Mouse (Mus musculus) liver, embryonic 11.5 days (tissue): ENCODE measurements around the gene Pcgf1. TPM values are rescaled to one million over a fixed set of nuclear protein-coding genes. Genes with fewer than 3 reads are reported as not detected.

Source experiments
- ATAC-seq: fragments of 200-750 bp; cut with Nextera tagmentation; replicated peaks from 2 replicates; pipeline ENCODE4 v1.8.0; 2017; ENCODE audit warnings: moderate number of reproducible peaks, mild to moderate bottlenecking, moderate TSS enrichment, moderate library complexity; ENCODE audit not compliant: low FRiP score
- DNase-seq: peaks from one replicate; pipeline ENCODE4 v3.0.0-alpha.2; 2017; ENCODE audit warnings: low spot score
- H3K27ac ChIP-seq: fragments of 300-500 bp; sonication (generic); 2 replicates; pipeline ENCODE4 v1.5.1; 2014; ENCODE audit warnings: mild to moderate bottlenecking, low read depth, low read length, control low read depth
- H3K27me3 ChIP-seq: fragments of 300-500 bp; sonication (generic); replicated peaks from 2 replicates; pipeline ENCODE4 v1.6.1; 2014; ENCODE audit warnings: low read length, mixed read lengths; ENCODE audit not compliant: control insufficient read depth, insufficient read depth
- H3K36me3 ChIP-seq: fragments of 300-500 bp; sonication (generic); 2 replicates; pipeline ENCODE4 v1.6.1; 2014; ENCODE audit warnings: mild to moderate bottlenecking, low read length, moderate library complexity, mixed read lengths; ENCODE audit not compliant: control insufficient read depth, insufficient read depth
- H3K4me1 ChIP-seq: fragments of 300-500 bp; sonication (generic); replicated peaks from 2 replicates; pipeline ENCODE4 v1.6.1; 2014; ENCODE audit warnings: low read length, mixed read lengths; ENCODE audit not compliant: control insufficient read depth, insufficient read depth
- H3K4me2 ChIP-seq: fragments of 300-500 bp; sonication (generic); 2 replicates; pipeline ENCODE4 v1.6.1; 2014; ENCODE audit warnings: mild to moderate bottlenecking, control low read depth, moderate library complexity
- H3K4me3 ChIP-seq: fragments of 300-500 bp; sonication (generic); 2 replicates; pipeline ENCODE4 v1.5.1; 2014; ENCODE audit warnings: low read depth, low read length, control low read depth
- H3K9ac ChIP-seq: fragments of 300-500 bp; sonication (generic); 2 replicates; pipeline ENCODE4 v1.6.1; 2014; ENCODE audit warnings: low read depth, low read length, control low read depth
- H3K9me3 ChIP-seq: fragments of 300-500 bp; sonication (generic); 2 replicates; pipeline ENCODE4 v1.6.1; 2016; ENCODE audit warnings: low read length, inconsistent platforms, mixed read lengths; ENCODE audit not compliant: control insufficient read depth
- WGBS: fragments of 180-500 bp; shearing (Covaris S2); extraction: QIAGEN DNeasy Blood & Tissue Kit; methylation state at CpG from one replicate; pipeline ENCODE4 v1.1.7; 2014; 5-methylcytosine and 5-hydroxymethylcytosine counted together
- polyA plus RNA-seq: library from polyadenylated mRNA; unstranded; fragments of >200 nt; fragmentation: Nextera tagmentation; extraction: Ambion mirVana; gene quantifications from 2 replicates; pipeline ENCODE4 v1.2.1, GENCODE M21; 2014

The Pcgf1 gene
- polyA plus RNA-seq = 25.0 and 27.8 TPM in 2 replicates

DNA sequence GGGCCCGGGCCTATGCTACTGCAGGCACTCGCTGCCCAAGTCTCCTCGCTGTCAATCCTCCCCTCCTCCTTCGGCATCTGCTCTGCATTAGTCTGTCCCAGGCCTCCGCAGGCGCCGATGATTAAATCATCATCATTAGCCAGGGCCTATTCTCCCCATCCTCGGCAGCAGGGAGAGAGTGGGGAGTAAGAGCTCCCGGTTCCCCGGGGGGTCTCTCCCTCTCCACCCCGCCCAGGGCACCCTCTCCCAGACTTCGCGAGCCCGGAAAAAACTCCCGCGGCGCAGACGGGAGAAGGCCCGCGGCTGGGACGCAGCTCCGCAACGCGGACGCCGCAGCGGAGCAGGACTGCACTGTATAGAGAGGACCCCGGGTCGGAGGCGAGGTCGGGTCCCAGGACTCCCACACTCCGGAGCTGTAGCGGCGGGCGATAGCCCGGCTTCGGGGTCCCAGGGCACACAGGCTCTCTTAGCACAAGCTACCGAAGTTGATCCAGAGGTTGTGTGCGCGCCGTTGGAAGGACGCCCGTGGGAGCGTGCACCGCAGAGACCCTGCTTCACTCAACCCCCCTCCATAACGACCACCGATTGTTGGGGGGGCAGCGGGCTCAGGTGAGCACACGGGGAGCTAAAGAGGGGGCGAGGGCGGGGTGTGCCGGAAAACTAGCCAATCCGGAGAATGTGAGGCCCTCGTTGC lies at the start of gene Pcgf1:
Pcgf1 (plus strand) TSS at position 240 of the 694 bp plus-strand sequence.
- DNase-seq (no peak), ATAC-seq (peak; percentile 59)
- WGBS = under 1% methylated on average over 54 of the region's 54 CpGs
- Histone ChIP-seq H3K4me1 (peaks cover 5% of the 10 kb centered on the region), H3K27ac (peak within 1 kb of the TSS; percentile 81), H3K36me3 (peaks cover 12% of the 10 kb centered on the region; the same call in 1 of the 2 replicates), H3K9ac (peak within 1 kb of the TSS; percentile 79), H3K4me3 (peak within 1 kb of the TSS; percentile 76), H3K27me3 (peaks cover 38% of the 10 kb centered on the region), H3K9me3 (no peaks in the 10 kb centered on the region), H3K4me2 (peak within 1 kb of the TSS; percentile 96)

DNA sequence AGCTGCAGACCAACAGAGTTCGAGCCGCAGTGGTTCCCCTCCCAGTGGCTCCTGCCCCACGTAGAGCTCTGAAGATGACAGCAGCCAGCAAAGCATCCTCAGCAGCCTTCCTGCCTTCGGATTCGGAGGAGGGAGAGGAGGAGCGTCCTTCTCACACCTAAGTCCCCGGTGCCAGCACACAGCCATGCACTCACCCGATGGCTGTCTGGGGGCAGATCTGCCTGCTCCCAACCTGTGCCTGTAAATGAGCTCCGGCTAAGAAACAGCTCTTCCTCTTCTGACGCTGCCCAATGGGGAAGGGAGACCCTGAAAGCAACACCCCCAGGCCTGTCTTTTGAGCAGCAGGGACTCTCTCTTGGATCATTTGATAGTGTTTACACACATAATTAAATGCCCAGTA lies 47.9 kb upstream of the Pcgf1 start:
- Histone ChIP-seq H3K4me1 (peaks cover 18% of the 10 kb centered on the region), H3K4me3 (no peak overlapping the region), H3K9ac (no peak overlapping the region), H3K9me3 (no peaks in the 10 kb centered on the region), H3K27ac (no peak overlapping the region), H3K27me3 (peaks cover 23% of the 10 kb centered on the region), H3K4me2 (no peak overlapping the region), H3K36me3 (no peaks in the 10 kb centered on the region)
- ATAC-seq = no peak
- DNase-seq = no peak
- 45% methylated on average over 10 of the region's 10 CpGs for WGBS

DNA sequence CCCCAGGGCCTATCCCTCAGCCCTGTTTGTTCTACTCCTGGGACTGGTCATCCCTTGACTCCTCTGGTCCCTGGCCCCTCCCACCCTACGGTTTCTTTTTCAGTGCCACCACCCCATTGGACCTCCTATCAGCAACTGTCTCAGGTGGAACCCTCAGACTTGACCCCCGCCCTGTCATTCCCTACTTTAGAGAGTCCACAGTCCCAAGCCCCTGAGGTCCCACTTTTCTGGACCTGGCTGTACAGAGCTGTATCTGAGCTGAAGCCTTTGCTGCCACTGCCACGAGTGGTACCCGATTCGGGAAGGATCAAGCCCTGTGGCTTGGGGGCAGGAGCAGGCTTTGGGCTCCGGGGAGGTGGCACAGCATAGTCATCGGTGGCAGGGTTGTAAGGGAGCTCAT lies 46.6 kb upstream of the Pcgf1 start:
- Histone ChIP-seq H3K27me3 (peaks cover 29% of the 10 kb centered on the region), H3K4me2 (no peak overlapping the region), H3K4me3 (no peak overlapping the region), H3K9me3 (no peaks in the 10 kb centered on the region), H3K9ac (no peak overlapping the region), H3K27ac (no peak overlapping the region), H3K4me1 (peaks cover 18% of the 10 kb centered on the region), H3K36me3 (no peaks in the 10 kb centered on the region)
- ATAC-seq = no peak
- DNase-seq = no peak
- WGBS = 78% methylated on average over 7 of the region's 7 CpGs

DNA sequence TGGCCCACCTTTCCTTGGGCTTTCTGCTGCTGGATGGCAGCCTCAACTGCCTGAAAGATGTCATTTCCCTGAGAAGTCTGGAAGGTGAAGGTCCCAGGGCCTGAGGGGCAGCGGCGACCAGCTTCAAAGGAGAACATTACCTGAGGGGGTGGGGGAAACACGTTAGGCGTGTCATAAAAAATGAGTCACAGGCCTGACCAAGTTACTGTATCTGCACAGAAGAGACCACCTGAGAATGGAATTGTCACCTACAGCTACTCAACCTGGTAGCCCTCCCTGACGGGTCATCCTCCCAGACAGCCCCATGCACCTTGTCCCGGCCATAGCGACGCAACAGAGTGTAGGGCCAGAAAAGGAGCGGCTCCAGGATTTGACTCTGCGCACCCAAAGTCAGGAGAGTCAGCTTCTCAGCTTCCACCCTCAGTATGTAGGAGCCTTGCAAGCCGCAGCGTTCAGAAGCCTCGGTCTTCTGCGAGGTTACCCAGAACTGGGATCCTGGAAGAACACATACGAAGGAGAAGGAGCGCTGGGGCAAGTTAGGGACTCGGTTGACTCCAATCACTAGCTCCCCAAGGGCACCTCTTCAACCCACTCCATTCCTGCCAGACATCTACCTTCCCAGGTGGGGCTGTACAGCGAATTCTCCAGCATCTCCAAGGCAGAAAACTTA lies 45.6 kb upstream of the Pcgf1 start:
- Histone ChIP-seq H3K27me3 (peaks cover 29% of the 10 kb centered on the region), H3K9me3 (no peaks in the 10 kb centered on the region), H3K9ac (peak overlapping the region; percentile 87), H3K4me2 (peak overlapping the region; percentile 92), H3K4me3 (peak overlapping the region; percentile 88), H3K27ac (no peak overlapping the region; the same call in 1 of the 2 replicates), H3K36me3 (no peaks in the 10 kb centered on the region), H3K4me1 (peaks cover 18% of the 10 kb centered on the region)
- WGBS = 47% methylated on average over 18 of the region's 18 CpGs
- no peak for DNase-seq
- no peak for ATAC-seq

DNA sequence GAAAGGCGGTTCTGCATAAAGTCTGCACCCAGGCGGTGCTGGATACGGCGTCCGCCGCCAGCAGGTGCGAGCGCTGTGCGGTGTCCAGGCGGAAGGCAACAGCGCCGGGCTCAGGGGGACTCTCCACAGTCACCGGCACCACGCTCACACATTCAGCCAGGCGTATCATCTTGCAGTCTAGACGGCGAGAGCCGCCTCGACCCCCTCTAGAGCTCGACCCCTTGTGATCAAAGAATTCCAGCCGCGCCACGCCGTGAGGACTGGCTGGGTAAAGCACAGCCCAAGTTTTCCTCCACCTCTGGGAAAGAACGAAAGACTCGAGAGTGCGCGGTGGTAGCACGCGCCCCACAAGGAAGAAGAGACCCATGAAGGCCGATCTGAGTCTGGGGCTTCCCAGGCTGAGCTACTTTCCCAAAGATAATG lies 44.9 kb upstream of the Pcgf1 start:
- H3K27me3 ChIP-seq = peaks cover 29% of the 10 kb centered on the region
- no peaks in the 10 kb centered on the region for H3K36me3 ChIP-seq
- WGBS = under 1% methylated on average over 31 of the region's 31 CpGs
- peak; percentile 64 for ATAC-seq
- H3K9me3 ChIP-seq = no peaks in the 10 kb centered on the region
- peak overlapping the region; percentile 92 for H3K4me2 ChIP-seq
- peak overlapping the region; percentile 87 for H3K9ac ChIP-seq
- peak overlapping the region; percentile 74 for H3K27ac ChIP-seq
- H3K4me1 ChIP-seq = peaks cover 15% of the 10 kb centered on the region
- DNase-seq = peak; percentile 61
- H3K4me3 ChIP-seq = peak overlapping the region; percentile 88

DNA sequence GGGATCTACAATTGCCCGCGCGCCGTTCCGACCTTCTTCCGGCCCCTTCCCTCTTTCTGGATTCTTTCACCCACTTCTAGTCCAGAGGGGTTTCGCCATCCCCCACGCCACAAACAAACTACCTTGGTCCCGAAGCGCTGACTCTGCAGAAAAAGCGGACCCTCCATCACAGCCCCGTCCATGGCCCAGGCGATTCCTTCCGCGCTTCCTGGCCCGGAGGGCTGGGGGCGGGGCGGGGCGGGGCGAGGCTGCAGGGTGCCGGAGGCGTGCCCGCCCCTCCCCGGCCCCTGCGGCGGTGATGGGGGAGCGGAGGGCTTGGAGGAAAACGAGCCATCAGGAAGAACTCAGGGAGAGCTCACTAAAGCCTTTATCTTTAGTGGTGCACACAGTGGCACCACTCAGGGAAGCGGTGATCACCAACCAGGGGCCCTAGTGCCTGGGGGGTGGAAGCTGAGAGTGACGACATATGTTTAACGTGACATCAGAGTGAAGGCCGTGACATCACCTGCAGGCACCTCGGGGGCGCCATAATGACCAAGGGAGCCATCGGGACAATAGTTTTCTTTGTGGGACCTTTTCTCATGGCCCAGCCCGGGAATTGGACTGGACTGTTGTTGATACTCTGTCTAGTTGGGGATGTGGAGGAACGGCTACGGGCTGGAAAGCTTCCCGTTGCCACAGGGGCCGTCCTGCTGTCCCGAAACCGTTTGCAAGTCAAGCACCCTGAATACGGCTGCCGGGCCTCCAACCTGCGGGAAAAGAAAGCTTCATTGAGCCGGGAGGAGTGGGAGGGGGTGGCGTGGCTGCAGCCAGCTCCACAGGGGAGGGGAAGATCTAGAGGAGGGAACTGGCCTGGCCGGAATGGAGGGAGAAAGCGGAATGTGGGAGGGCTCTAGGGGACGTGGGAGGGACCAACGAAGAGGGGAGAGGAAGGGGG lies 44.2 kb upstream of the Pcgf1 start, which contains the start of the genes Dok1 and Loxl3:
Dok1 (minus strand) TSS at position 223 of the 937 bp plus-strand sequence.
Loxl3 (plus strand) TSS at position 925 of the 937 bp plus-strand sequence.
- ATAC-seq = peak; percentile 90
- peaks cover 15% of the 10 kb centered on the region for H3K4me1 ChIP-seq

DNA sequence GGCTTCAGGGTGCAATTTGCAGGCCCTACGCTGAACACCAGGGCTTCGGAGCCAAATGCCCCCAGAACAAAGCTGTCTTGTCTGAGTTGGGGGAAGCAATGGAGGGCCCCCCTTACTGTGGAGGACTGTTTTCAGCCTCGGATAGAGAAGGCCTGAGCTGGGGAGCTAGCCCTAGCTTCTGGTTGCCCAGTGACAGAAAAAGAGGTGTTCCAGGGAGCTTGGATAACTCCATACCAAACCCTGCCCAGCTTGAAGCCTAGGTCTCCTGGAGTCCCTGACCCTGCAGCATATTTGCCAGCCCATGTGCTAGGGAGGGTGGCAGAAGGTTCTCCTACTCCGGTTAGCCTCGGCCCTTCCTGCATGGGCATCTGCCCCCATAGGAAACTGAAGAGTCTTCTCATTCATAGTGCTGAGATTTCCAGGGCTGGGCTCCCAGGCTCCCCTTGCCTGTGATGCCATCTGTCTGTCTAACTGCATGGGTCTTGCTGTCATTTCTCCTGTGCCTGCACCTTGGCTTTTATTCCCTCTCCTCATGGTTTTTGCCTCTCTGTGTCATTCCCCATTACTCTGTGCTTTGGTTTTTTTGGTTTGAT lies 43.1 kb upstream of the Pcgf1 start:
- Histone ChIP-seq H3K9me3 (no peaks in the 10 kb centered on the region), H3K4me3 (peak overlapping the region; percentile 88), H3K4me2 (peak overlapping the region; percentile 92), H3K27me3 (peaks cover 24% of the 10 kb centered on the region), H3K9ac (peak overlapping the region; percentile 87; the same call in 1 of the 2 replicates), H3K27ac (no peak overlapping the region), H3K36me3 (no peaks in the 10 kb centered on the region), H3K4me1 (peaks cover 20% of the 10 kb centered on the region)
- ATAC-seq (no peak), DNase-seq (no peak)
- WGBS = 44% methylated on average over 5 of the region's 5 CpGs

More for the DNA sequence above, 44.2 kb upstream of the Pcgf1 start, which contains the start of the genes Dok1 and Loxl3:
- Histone ChIP-seq H3K9me3 (no peaks in the 10 kb centered on the region), H3K4me2 (peak within 1 kb of the TSS; percentile 92), H3K4me3 (peak within 1 kb of the TSS; percentile 88), H3K27me3 (peaks cover 24% of the 10 kb centered on the region), H3K36me3 (no peaks in the 10 kb centered on the region), H3K9ac (peak within 1 kb of the TSS; percentile 87), H3K27ac (peak within 1 kb of the TSS; percentile 74)
- 1% methylated on average over 51 of the region's 51 CpGs for WGBS
- DNase-seq = peak; percentile 86

DNA sequence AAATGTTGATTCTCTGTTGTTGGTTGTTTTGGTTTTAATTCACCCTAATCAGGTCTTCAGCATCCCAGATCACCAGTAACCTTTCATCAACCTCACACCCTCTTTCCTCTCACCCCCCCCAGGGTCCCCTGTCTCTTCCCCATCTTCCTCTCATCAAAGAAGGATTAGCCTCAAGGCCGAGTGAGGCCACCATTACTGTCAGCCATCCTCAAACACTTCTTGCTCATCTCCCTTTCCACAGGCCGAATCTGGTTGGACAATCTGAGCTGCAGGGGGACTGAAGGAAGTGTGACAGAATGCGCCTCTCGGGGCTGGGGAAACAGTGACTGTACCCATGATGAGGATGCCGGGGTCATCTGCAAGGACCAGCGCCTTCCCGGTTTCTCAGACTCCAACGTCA lies 40.5 kb upstream of the Pcgf1 start:
- H3K9me3 ChIP-seq = no peaks in the 10 kb centered on the region
- no peak overlapping the region for H3K27ac ChIP-seq
- no peaks in the 10 kb centered on the region for H3K36me3 ChIP-seq
- DNase-seq = no peak
- H3K4me3 ChIP-seq = no peak overlapping the region
- H3K9ac ChIP-seq = no peak overlapping the region
- ATAC-seq = no peak
- 72% methylated on average over 8 of the region's 8 CpGs for WGBS
- peaks cover 6% of the 10 kb centered on the region; the same call in 1 of the 2 replicates for H3K27me3 ChIP-seq
- peaks cover 20% of the 10 kb centered on the region for H3K4me1 ChIP-seq
- H3K4me2 ChIP-seq = no peak overlapping the region
